Mouse (Mus musculus): ENCODE results near the gene H2-DMa.
A peak's percentile ranks its signal among the peaks of the same experiment; 100 is the strongest.
"Not testable (repeated sequence)": the region's sequence is repeated elsewhere in the genome, so short reads cannot be mapped to it uniquely, and the experiment has no call there.

Gene H2-DMa

DNA sequence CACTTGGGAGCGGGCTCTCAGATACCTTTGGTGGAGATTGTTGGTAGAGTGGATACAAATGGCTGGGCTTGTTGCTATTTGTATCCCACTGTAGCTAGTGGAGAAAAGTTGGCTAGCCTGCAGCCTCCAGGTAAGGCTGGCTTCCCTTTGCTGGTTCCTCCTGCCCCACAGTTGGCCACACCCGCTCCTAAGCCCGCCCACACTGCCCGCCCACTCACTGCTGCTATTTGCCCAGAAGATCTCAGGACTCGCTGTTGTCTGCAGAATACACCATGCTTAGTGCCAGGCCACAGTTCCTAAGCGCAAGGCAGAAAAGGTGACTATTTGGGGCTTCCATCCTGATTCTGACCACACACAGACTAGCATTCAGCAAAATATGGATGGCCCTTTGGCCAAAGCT, 8.1 kb downstream of the H2-DMa start:
- DNase-seq: peak; percentile 80

DNA sequence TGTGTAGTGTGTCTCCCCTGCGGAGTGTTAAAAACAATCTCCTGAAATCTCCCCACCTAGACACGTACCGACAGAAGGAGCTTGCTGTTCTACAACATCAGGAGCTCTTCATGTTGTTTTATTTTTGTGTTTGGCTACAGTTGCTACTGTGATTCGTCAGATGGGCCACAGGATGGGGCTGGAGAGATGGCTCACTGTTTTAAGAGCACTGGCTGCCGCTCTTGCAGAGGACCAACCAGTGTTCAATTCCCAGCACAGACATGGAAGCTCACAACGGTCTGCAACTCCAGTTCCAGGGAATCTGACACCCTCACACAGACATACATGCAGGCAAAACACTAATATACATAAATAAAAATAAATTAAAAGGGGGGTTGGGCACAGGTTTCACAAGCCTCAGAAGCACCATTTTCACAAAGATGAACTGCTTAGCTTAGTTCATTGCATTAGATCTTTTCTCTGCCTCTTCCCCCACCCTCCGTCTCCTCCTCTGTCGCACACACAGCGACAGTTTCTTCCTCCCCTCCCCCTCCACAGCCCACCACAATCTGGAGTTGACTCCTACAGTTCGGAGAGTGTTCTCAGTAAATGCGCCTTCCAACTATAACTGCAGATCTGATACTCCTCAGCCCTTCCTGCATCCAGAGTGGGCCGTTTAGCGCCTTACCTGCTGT, 9.1 kb downstream of the H2-DMa start:
- DNase-seq: no peak

DNA sequence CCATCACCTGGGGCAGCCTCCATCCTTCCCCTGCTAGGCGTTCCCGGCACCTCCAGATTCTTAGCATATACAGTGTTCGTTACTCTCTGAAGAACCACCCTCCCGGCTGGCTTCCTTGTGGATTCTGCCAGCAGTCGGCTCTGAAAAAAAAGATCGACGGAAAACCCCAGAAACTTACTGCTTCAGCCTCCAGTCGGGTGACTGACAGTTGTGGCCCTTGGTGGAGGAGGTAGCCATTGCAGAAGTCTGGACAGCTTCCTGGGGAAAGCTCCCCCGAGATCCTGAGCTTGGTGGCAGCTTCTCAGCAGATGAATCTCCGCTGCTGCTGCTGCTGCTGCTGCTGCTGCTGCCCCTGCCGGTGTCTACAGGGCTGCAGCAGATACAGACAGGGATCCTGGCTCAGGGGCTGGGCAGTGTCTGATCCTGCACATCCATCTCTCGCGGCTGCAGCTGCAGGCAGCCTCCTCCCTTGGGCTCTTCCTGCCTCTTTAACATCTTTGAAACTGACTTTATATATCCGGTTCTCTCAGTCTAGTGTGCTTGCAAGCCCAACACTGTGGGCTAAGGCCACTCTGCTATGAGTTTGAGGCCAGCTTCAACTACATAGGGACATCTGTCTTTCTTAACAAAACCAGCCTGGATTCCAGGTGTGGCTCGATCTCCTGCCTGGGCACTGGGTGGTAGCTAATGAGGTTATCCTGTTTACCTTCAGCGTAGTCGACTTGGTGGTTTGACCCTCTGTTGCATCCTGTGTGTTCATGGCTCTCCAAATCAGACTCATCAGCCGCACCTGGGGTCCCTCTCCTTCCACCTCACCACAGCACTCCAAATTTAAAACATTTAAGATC, 9.8 kb downstream of the H2-DMa start:
- DNase-seq: no peak

DNA sequence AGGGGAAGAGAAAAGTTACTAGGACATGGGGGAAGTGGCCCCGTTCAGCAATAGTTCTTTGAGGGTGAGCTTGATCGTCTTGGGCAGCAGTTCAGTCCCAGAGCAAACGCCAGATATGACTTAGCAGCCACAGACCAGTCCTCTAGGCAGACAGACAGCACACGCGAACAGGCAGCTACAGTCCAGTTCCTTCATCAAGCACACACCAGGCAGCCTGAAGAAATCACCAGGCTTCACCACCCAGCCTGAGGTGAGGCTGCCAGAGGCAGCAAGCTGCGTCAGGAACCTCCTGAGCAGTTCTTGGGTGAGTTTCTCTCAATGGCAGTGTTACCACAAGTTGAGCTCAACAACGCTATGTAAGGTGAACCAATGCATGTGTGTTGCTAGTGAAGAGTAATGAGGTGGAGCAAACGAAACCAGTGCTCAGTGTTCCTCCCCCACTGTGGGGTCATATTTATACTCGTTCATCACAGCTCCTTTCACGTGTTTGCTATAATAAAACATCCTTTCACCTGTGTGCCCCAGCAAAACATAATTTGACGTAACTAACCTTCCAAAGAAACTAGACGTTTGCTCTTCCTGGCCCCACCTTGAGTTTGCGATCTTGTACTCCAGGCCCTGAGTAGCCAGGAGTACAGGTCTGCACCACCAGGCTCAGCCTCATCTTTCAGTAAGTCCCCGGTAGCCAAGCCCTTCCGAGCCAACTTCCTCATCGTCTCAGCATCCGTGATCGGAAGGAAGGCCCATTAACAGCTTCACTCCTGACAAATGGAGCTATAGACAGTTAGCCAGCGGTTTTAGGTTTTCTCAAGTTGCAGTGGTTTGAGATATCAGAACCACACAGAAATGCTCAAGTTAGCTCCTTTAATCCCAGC, 11.0 kb downstream of the H2-DMa start:
- DNase-seq: no peak

DNA sequence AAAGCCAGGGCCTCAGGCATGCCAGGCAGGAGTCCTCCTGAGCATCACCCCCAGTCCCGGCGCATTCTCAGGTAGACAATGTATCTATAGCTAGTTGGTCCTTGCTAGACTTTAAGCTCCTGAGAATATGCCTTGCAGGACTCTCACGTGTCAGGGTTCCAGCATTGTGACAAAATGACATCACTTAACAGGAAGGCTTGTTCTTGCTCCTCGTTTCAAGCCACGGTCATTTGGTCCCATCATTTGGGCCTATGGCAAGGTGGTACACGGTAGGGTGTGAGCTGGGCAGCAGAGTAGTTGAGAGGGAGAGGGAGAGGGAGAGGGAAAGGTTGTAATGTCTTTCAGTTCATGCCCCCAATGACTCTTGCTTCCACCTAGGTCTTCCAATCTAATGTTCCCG, 12.6 kb downstream of the H2-DMa start:
- no peak for DNase-seq

DNA sequence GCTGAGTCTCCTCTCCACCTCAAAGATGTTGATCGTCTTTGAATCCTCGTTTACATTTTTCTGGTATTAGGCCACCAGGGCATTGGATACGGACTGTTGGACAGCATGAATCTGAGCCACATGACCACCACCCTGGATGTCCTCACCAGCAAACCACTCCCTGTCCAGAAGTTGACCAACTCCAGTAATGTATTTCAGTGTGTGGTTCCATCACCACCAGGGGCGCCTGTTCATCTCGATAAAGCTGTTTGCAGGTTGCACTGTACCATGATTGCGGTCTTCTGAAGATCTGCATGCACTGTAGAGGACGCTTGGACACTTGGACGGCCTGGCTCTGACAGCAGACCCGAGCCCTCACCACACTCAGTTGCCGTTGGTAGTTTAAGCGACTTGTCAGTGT, 13.9 kb downstream of the H2-DMa start:
- peak; percentile 60 for DNase-seq

DNA sequence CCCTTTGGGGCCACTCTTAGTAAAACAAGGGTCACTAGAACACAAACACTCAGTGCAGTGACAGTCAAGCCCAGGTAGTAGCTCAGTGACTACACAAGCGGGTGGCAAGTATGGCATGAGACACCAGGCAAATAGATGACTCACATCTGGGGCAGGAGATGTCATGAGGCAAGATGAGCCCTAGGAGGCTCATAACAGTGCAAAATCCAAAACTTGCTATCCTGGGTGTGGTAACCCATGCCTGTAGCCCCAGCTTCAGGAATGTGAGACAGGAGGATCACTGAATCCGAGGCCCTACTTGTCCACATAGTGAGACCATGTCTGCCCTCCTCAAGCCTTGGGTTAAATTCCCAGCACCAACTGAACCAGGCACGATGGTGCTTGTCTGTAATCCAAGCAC, 15.1 kb downstream of the H2-DMa start:
- no peak for DNase-seq

DNA sequence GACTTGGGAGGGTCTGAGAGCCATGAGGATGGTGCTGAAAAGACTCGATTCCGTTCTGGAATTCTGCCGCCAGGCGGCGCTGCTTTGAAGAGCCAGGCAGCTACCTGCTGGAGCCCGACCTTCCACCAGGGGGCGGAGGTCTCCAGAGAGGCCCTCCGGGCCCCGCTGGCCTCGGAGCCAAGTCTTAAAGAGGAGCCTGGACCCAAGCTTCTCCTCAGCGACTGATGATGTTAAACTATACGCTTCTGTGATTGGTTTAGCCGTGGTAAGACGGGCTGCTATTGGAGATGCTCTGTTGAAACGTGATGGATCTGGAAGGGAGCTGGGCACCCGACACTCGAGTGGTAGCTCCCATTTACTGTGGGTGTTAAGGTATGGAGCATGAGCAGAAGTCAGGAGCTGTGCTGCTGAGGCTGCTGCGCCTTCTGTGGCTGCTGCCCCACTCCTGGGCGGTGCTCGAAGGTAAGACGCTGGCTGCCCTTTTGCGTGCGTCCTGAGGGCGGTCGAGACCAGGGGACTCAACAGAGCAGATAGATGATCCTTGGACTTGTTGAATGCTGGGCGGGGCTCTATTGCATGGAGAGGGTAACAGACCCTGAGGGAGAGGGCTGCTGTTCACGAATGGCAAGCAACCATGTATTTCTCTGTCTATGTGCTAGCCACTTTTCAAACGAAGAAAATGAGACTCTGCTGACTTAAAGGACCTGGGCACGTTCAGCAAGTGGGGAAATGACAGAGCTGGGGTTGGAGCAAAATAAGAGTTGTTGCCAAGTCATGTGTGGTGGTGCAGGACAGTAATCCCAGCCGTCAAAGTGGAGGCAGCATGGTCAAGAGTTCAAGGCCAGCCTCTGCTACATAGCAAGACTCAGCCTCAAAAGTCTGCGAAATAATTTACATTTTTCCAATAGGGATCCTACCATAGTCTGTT, 16.2 kb downstream of the H2-DMa start:
- peak; percentile 99 for DNase-seq

DNA sequence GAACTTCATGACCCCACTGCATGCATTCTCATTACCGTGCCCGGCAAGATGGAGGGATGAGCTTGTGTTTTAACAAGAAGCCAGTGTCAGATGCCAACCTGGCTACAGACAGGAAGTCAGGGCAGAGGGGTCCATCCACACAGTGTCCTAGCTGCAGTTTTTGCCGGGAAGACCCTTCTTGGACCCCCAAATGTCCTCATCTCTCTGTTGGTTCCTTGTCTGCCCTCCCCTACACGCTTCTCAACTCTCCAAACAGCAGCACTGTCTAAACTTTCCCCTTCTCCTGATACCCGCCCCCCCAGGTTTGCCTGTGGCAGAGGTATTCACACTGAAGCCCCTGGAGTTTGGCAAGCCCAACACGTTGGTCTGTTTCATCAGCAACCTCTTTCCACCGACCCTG, 18.3 kb downstream of the H2-DMa start:
- no peak for DNase-seq

DNA sequence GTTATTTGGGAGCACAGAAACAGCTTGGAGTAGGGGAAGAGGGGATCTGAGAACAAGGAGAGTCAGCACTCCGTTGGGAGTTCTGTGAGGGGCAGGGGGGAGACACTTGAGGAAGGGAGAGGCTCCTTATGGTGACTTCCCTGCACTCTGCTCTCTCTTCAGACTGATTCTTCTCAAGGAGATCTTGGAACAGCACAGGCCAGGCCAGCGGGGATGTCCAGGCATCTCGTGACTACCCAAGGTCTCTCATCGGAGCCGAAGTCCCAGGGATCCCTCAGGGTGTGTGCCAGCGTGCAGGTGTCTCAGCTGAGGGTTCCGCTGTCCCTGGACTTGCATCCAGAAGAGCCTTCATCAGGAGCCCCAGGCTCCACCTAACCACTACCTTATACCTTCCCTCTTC, 19.3 kb downstream of the H2-DMa start:
- DNase-seq: no peak

DNA sequence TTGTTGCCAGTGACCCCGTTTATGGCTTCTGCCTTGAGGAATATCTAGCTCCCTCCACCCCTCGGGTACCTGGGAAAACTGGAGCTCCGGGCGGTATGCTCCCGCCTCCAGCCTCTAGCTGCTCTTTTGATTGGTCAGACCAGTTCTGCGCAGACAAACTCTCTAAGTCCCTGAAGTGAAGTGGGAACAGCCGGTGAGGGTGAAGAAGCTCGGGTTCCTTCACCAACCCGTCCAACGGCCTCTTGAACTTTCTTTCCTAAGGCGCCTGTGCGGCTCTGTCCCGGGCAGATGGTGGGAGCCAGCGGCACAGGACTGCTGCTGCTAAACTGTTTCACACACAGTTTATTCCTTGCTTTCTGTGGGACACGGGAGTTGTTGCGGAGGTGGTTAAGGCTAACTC, 20.1 kb downstream of the H2-DMa start:
- peak; percentile 67 for DNase-seq

DNA sequence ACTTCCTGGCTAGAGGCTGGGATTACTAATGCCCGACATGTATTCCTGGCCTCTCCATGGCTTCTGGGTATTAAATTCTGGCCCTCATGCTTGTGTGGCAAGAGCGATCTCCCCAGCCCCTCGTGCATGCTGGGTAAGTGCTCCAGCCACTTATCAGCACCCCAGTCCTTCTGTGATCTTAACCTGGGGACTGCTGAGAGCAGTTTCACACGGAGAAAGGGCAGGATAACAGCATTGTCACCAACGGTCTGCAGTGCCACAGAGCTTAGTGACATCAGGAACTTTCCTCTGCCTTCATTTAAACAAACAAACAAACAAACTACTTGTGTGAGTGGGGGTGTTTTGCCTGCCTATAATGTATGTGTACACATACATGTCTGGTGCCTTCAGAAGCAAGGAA, 20.9 kb downstream of the H2-DMa start:
- DNase-seq: no peak

DNA sequence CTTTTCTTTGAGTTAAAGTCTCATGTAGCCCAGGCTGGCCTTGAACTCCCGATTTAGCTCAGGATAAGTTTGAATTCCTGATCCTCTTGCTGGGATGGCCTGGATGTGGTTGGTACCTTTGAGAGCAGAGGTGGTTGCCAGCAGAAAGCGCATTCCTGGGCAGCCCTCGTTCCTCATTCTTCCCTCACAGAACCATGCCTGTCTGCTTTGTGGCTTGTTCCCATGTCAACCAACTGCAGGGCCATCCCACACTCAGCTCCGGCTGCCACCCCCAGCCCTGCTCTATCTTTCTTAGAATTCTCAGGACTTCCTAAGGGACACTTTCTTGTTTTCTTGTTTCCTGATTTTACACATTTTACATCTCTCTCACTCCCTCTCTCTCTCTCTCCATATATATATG, 22.1 kb downstream of the H2-DMa start:
- no peak for DNase-seq

DNA sequence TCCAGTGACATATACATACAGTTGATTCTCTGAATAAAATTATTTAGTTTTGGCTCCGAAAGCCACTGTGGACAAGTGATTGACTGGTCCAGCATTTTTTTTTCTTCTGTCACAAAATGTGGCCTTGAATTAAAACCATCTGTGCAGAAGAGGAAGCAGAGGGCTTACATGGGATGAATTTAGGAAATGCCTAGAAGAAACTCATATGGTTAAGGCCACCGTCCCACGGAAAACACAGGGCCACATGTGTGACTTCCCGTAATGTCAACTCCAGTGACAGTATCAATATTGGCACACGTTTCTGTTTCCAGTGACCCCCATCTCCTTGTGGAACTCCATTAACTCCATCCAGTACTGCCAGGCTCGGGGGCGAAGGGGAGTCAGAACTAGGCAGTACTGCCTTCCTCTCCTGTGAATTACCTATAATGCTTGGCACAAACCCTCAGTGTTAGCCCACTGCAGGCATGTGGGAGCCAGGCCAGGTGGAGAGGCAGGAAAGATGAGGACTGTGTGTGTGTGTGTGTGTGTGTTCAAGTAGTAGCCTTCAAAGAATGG, 23.2 kb downstream of the H2-DMa start:
- no peak for DNase-seq

DNA sequence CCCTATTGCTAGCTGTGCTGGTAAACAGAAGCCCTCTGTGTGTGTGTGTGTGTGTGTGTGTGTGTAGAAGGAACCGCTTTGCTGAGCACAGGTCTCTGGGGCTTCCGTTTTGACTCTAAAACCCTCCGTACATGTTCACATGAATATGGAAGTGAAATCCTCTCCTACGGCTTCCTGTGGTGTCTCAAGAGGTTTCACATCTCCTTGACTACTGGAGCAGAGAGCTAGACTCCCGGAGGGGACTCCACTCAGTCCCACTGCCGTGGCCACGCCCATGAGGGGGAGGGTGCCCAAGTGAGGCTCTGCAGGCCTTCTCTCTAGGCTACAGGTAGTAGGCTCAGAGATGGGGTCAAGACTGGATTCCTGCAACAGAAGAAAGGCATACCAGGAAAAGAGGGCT, 23.7 kb downstream of the H2-DMa start, which contains the start of gene H2-DMb2:
H2-DMb2 (plus strand) TSS at position 275 of the 400 bp plus-strand sequence.
- peak; percentile 71 for DNase-seq

DNA sequence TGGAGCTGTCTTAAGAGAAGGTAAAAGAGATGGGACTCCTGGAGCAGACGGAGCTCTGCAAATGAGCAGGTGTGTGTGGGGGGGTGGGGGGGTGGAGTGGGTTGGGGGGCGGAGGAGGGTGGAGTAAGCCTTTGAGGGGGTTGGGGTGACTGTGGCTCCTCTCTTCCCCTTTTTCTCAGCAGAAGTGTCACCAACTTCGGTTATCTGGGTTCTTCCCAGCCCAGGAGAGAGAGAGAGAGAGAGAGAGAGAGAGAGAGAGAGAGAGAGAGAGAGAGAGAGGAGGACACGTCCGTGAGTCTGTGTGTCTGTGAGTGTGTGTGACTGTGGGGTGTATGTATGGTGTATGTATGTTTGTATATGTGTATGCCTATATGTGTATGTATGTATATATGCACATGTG, 24.1 kb downstream of the H2-DMa start:
- no peak for DNase-seq

DNA sequence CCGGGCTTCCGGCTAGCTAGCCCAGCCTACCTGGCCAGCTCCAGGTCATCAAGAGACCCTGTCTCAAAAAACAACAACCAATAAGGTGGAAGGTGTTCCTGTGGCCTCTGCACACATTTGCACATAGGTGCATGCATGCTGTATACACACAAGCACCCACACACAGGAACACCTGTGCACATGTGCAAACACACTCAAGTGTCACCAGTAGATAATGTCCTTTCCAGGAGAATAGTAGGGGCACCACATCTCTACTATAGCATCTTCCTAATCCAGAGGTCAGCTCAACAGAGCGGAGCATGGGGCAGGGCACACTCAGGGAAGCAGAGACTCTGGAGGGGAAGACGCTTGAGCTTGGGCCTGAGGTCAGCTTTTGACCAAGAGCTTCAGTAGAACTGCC, 24.9 kb downstream of the H2-DMa start:
- not testable (repeated sequence) for DNase-seq

DNA sequence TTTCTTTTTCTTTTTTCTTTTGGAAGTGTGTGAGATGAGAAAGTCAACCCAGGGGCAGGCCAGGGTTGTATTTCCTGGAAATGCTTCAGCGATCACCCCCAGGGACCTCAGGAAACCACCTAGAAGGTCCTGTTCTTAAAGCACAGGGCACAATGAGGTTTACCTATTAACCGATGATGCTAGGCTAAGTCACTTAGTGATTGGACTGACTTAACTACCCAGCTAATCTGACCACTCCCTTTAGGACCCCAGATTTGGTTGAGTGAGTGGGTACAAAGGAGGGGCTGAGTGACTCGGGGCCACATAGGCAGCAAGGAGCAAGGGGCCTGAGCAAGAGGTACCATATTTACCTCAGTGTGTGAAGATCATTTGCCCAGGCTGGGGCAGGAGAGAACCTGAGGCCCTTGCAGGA, 25.6 kb downstream of the H2-DMa start:
- no peak for DNase-seq

DNA sequence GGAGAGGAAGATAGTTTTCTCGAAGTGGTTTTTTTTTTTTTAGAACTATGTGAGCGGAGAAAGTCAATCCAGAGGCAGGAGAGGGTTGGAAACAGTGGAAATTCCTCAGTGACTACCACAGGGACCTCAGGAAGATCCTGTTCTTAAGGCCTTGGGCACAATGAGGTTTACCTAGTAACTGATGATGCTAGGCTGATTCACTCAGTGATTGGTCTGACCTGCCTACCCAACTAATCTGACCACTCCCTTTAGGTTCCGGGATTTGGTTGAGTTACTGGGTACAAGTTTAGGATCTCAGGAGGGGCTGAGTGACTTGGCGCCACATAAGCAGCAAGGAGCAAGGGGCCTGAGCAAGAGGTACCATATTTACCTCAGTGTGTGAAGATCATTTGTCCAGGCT, 33.6 kb downstream of the H2-DMa start, which contains the start of gene H2-DMb1:
H2-DMb1 (plus strand) TSS at position 150 of the 400 bp plus-strand sequence.
- DNase-seq: peak; percentile 70

DNA sequence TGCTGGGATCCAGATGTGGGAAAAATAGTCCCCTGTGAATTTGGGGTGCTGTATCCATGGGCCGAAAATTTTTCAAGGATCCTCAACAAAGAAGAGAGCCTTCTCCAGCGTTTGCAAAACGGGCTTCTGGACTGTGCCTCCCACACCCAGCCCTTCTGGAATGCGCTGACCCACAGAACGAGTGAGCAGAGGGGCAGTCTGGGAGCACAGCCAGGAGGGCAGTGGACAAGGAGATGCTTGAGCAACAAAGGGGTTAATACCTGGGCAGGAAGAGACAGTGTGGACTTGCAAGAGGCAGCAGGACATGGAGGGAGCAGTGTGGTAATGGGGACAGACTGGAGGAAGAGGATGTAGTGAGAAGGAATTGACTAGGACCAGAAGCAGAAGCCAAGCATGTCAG, 36.2 kb downstream of the H2-DMa start:
- peak; percentile 46 for DNase-seq

DNA sequence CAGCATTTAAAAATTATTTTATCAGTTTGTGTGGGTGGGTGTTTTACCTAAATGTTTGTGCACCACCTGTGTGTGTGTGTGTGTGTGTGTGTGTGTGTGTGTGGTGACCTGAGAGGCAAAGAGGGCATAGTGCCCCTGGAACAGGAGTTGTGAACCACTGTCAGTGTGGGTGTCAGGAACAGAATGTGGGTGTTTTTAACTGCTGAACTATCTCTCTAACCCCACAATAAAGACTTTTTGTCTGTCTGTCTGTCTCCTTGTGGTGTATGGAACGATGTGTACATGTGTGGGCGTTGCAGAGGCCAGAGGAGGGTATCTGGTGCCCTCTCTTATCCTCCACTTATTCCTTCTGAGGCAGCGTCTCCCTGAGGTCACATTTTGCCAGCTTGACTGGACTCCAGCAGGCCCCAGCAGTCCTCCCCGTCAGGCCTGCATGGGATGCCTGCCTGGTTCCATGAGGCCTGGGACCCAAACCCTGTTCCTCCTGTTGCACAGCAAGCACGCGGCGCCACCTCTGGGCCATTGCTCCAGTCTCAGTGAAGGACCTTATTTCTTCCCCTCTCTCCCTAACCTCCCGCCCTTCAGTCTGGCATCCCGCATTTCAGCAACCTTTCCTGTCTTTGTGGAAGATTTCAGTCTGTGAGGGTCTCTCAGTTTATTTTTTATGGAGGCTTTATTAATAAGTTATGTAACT, 45.0 kb downstream of the H2-DMa start:
- peak; percentile 64 for DNase-seq
